Mouse (Mus musculus): ENCODE results near the gene Mgarp.

- no peak for TF ChIP-seq CTCF (IDR thresholded peaks at IDR 0.05; ENCODE audit: extremely low read depth, insufficient read depth, low read length)
- no peak for TF ChIP-seq POLR2A (IDR thresholded peaks at IDR 0.05; ENCODE audit: extremely low read depth, insufficient read depth, low read length)
Measured at GRCm38 (mm10) chr3:51371826-51372225, 24.7 kb downstream of the Mgarp start.
